Mouse (Mus musculus): Measurements from ENCODE around the gene Tex13c2.
A peak's percentile ranks its signal among the peaks of the same experiment; 100 is the strongest.

Gene Tex13c2

GRCm38 (mm10) chrX:42489446-42489845 is at the start of gene Tex13c2:
Gene Tex13c2 (plus strand): TSS chrX:42489691.
- no peak for DNase-seq

DNA sequence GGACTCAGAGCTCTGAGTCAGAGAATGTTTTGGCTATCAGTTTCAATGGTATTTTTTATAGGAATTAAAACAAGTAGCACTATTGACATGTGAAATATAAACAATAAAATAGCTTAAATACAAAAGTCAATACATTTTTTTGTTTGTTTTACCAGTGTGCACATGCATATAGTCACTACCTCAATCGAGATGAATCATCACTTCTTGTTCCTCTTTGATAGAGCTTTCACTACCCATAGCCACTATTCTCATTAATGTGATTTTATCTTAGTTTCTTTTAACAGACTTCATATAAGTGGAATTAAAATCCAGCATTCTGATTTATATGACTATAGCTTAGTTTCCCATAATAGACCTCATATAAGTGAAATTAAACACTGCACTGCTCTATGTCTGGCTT is 39.2 kb upstream of the Tex13c2 start:
- no peak for DNase-seq

DNA sequence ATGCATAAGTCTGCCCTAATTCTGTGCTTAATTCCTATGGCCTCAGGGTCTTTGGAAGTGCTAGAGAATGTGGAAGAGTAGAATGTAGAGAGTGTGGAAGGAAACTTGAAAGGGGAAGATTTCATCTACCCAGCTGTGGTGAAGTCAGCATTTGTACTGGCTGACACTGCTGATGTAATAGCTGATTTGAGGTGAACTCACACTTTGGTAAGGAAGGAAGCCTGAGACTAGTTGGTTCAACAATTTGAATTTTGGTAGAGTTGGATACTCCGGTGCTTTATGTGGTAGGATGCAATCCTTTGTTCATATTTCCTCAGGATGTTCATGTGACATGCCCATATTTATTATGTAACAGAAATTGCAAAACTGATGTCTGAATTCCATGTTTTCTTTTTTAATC is 36.5 kb upstream of the Tex13c2 start:
- no peak for DNase-seq

DNA sequence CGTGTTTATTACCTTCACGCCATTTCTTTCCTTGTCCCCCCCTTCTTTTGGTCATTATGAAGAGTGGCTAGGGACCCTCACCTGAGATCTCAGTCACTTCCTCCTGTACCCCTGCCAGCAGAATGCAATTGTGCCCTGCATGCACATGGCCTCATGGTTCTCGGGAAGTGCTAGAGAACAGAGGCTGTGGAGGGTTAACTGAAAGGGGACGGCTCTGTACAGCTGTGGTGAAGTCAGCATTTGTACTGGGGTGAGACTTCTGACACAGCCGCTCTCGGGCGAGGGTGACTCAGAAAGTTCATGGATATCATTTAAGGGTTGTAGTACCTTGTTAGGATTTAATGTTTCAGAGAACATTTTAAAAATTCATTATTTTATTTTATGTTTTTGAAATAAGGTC is 35.0 kb upstream of the Tex13c2 start:
- DNase-seq = no peak

GRCm38 (mm10) chrX:42490336-42490735 is 845 bp downstream of the Tex13c2 start:
- no peak for DNase-seq

DNA sequence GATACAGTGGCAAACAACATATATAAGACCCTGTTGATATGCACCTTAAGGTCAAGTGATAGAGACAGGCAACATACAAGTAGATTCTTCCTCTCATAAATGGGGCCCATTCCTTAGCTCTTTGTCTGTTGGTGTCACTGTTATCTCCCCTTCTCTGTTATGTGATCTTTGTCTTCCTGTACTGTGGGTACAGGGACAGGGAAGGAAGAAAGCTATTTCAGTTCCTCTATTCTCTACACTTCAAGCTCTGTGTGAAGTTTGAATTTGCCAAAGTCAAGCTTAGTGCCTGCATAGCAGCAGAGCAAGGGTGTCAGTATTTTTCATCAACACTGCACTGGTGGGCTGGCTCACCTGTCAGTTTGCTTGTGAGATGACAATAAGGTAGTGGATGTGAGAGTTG is 11.0 kb downstream of the Tex13c2 start:
- no peak for DNase-seq

DNA sequence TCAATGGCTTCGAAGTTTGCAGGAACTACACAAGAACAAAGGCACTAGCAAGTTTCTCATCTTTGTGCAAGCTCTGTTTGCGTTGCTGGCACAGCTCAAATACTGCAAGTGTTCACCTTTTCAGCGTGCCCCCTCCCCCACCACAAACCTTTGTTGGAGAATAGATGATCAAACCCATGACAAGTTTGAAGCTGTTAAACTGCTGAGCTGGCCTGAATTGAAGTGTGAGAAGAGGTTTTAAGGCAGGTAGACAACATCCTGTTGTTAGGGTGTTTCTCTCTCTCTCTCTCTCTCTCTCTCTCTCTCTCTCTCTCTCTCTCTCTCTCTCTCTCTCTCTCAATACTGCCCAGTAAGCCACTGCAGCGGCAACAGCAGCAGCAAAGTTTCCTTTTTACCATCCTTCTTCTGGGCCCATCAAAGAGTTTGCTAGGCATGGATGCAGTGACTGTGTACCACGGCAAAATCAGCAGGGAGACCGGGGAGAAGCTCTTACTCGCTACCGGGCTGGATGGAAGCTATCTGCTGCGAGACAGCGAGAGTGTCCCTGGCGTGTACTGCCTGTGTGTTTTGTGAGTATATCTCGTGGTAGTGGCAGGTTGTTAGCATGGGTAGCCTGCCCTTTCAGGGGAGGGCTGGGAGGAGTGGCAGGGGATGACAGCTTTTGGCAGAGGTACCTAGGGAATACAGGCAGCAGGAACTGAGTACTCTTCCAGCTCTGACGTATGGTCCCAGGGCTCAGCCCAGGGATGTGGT is 13.0 kb downstream of the Tex13c2 start, which contains the start of gene Sh2d1a:
Gene Sh2d1a, plus strand, starts transcription at position 163 of the 753 bp plus-strand sequence.
- no peak for DNase-seq

DNA sequence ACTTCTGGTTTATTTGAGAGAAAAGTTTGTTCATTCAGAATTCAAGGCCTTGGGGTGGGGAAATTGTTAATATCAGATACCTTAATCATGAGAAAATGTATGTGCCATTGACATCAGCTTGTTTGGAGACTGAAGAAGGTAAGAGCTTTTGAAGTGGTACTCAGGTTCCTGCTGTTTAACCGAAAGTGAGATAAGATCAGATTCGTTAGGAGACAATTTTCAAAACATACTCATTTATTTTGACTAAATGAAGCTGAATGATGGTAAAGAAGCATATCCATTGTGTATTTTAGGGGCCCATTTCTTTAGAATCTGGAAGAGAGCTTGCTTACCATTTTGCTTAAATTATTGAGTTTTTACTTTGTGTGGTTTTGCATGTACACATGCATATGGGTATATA is 21.6 kb downstream of the Tex13c2 start:
- no peak for DNase-seq

DNA sequence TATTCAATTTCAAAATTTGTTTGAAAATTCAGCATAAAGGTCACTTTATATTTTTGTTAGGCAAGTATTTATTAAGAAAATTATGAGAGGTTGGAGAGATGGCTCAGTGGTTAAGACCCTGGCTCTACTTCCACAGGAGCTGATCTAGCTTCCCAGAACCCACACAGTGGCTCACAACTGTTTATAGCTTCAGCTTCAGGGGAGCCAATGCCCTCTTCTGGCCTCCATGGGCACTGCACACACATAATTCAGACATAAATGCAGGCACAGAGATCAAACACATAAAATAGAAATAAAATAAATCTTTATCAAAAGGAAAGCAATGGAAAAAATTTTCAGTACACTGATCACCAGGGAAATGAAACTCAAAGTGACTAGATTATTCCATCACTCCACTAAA is 23.1 kb downstream of the Tex13c2 start:
- DNase-seq = peak; percentile 15

GRCm38 (mm10) chrX:42522868-42523267 is 33.4 kb downstream of the Tex13c2 start:
- DNase-seq = no peak

GRCm38 (mm10) chrX:42530703-42531102 is 41.2 kb downstream of the Tex13c2 start:
- DNase-seq = no peak

DNA sequence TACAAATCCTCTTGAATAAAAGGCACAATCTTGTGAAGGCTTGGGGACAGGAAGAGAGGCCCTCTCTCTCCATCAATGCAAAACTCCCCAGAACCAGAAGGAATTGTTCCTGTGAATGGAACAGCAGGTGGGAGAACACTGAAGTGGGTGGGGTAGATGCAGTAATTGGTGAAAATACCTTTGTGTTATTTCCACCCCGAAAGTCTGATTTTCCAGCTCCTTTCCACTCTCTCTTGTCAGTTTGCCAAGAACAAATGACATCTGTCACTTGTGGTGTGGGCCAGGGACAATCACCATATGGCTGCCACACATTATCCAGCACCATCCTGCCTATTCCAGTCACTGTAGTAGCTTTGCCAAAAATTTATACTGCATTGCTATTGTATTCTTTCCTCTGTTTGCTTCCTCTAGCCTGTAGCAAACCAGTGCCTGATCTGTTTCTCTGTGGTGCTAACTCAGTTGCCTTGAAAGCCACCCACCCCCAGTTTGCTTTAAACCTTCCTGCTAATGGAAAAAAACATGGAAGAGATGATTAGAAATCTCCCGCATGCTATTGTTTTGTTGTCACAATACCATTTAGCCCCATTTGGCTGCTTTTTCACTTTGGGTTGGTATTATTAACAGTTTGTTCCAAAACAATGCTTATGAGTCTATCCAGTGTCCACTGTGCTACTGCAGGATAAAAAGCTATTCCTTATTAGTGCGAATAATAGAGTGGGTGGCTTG is 50.7 kb downstream of the Tex13c2 start:
- peak; percentile 7 for DNase-seq

DNA sequence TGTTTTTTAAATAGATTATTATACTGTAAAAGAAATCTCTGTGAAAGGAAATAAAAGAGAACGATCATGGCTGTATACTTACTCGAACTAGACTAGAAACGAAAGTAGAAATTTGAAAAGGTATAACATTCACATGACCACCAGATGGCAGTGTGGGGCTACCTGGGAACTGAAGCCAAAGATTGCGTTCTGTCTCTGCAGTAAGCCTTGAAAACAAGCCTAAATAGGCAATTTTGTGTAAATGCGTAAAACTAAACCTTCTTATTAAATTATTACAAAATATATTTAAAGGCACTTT is 51.2 kb downstream of the Tex13c2 start:
- DNase-seq = peak; percentile 77
